Mouse (Mus musculus) limb, embryonic 12.5 days (tissue): ENCODE measurements around the gene Cdk14. TPM values are rescaled to one million over a fixed set of nuclear protein-coding genes. Genes with fewer than 3 reads are reported as not detected.

Experiments
- ATAC-seq: fragments of 200-750 bp; cut with Nextera tagmentation; 2 replicates; pipeline ENCODE4 v1.8.0; 2017; ENCODE audit warnings: low read depth, moderate TSS enrichment; ENCODE audit not compliant: insufficient number of reproducible peaks, insufficient read depth, low FRiP score, low TSS enrichment
- H3K27ac ChIP-seq: fragments of 300-500 bp; sonication (generic); 2 replicates; pipeline ENCODE4 v1.5.1; 2016; ENCODE audit warnings: mild to moderate bottlenecking, moderate library complexity
- H3K27me3 ChIP-seq: fragments of 300-500 bp; sonication (generic); 2 replicates; pipeline ENCODE4 v1.6.1; 2016; ENCODE audit warnings: mild to moderate bottlenecking, moderate library complexity
- H3K36me3 ChIP-seq: fragments of 300-500 bp; sonication (generic); 2 replicates; pipeline ENCODE4 v1.6.1; 2016; ENCODE audit warnings: mild to moderate bottlenecking, moderate library complexity
- H3K4me1 ChIP-seq: fragments of 300-500 bp; sonication (generic); replicated peaks from 2 replicates; pipeline ENCODE4 v1.6.1; 2016
- H3K4me2 ChIP-seq: fragments of 300-500 bp; sonication (generic); 2 replicates; pipeline ENCODE4 v1.6.1; 2016; ENCODE audit warnings: mild to moderate bottlenecking, moderate library complexity
- H3K4me3 ChIP-seq: fragments of 300-500 bp; sonication (generic); replicated peaks from 2 replicates; pipeline ENCODE4 v1.5.1; 2016; ENCODE audit warnings: mild to moderate bottlenecking
- H3K9ac ChIP-seq: fragments of 300-500 bp; sonication (generic); replicated peaks from 2 replicates; pipeline ENCODE4 v1.6.1; 2016; ENCODE audit warnings: mild to moderate bottlenecking, moderate library complexity
- H3K9me3 ChIP-seq: fragments of 300-500 bp; sonication (generic); 2 replicates; pipeline ENCODE4 v1.6.1; 2016; ENCODE audit warnings: mild to moderate bottlenecking, moderate library complexity
- WGBS: fragments of 180-500 bp; shearing (Covaris S2); methylation state at CpG from one replicate; pipeline ENCODE4 v1.1.7; 2016; 5-methylcytosine and 5-hydroxymethylcytosine counted together
- polyA plus RNA-seq: library from polyadenylated mRNA; unstranded; fragments of >200 nt; fragmentation: Nextera tagmentation; extraction: Ambion mirVana; gene quantifications from 2 replicates; pipeline ENCODE4 v1.2.1, GENCODE M21; 2016

Gene Cdk14
- polyA plus RNA-seq, 1 experiment from 2014 or later = 27.6 TPM

- no peaks in the 10 kb centered on the region for H3K9me3 ChIP-seq
- H3K9ac ChIP-seq = no peak overlapping the region
- no peaks in the 10 kb centered on the region for H3K36me3 ChIP-seq
- peak; percentile 67 for ATAC-seq
- peak overlapping the region; percentile 72 for H3K27ac ChIP-seq
- no peaks in the 10 kb centered on the region for H3K27me3 ChIP-seq
- H3K4me1 ChIP-seq = peaks cover 17% of the 10 kb centered on the region
- H3K4me2 ChIP-seq = no peak overlapping the region
- no peak overlapping the region for H3K4me3 ChIP-seq
- WGBS = 9% methylated on average over 13 of the region's 13 CpGs
Observed at GRCm38 (mm10) chr5:4834819-4835480, 585.2 kb downstream of the Cdk14 start.

GRCm38 (mm10) chr5:4833940-4834339 is 586.2 kb downstream of the Cdk14 start:
- Histone ChIP-seq H3K4me1 (peaks cover 17% of the 10 kb centered on the region), H3K27ac (no peak overlapping the region), H3K9me3 (no peaks in the 10 kb centered on the region), H3K4me3 (no peak overlapping the region), H3K27me3 (no peaks in the 10 kb centered on the region), H3K9ac (no peak overlapping the region), H3K4me2 (no peak overlapping the region), H3K36me3 (no peaks in the 10 kb centered on the region)
- ATAC-seq = no peak
- WGBS = 54% methylated on average over 11 of the region's 11 CpGs

- Histone ChIP-seq H3K4me3 (no peak overlapping the region), H3K9me3 (no peaks in the 10 kb centered on the region), H3K4me2 (no peak overlapping the region), H3K27ac (no peak overlapping the region), H3K27me3 (no peaks in the 10 kb centered on the region), H3K9ac (no peak overlapping the region), H3K4me1 (peaks cover 2% of the 10 kb centered on the region), H3K36me3 (no peaks in the 10 kb centered on the region)
- no peak for ATAC-seq
- WGBS = 84% methylated on average over 2 of the region's 2 CpGs
Observed at GRCm38 (mm10) chr5:4826886-4827285, 593.2 kb downstream of the Cdk14 start.

GRCm38 (mm10) chr5:4825951-4826350 is 594.2 kb downstream of the Cdk14 start:
- no peaks in the 10 kb centered on the region for H3K9me3 ChIP-seq
- no peak overlapping the region for H3K27ac ChIP-seq
- H3K4me2 ChIP-seq = no peak overlapping the region
- H3K36me3 ChIP-seq = no peaks in the 10 kb centered on the region
- H3K27me3 ChIP-seq = no peaks in the 10 kb centered on the region
- H3K4me1 ChIP-seq = peaks cover 11% of the 10 kb centered on the region
- no peak for ATAC-seq
- 30% methylated on average over 7 of the region's 7 CpGs for whole genome bisulfite sequencing
- no peak overlapping the region for H3K9ac ChIP-seq
- no peak overlapping the region for H3K4me3 ChIP-seq

GRCm38 (mm10) chr5:4825076-4825475 is 595.0 kb downstream of the Cdk14 start:
- no peak overlapping the region for H3K4me2 ChIP-seq
- ATAC-seq = no peak
- peaks cover 16% of the 10 kb centered on the region for H3K4me1 ChIP-seq
- no peaks in the 10 kb centered on the region for H3K9me3 ChIP-seq
- H3K4me3 ChIP-seq = no peak overlapping the region
- 87% methylated on average over 4 of the region's 4 CpGs for WGBS
- no peak overlapping the region for H3K9ac ChIP-seq
- no peaks in the 10 kb centered on the region for H3K36me3 ChIP-seq
- H3K27me3 ChIP-seq = no peaks in the 10 kb centered on the region
- H3K27ac ChIP-seq = no peak overlapping the region

- Histone ChIP-seq H3K27ac (no peak overlapping the region), H3K4me3 (no peak overlapping the region), H3K4me1 (peaks cover 21% of the 10 kb centered on the region), H3K27me3 (no peaks in the 10 kb centered on the region), H3K36me3 (no peaks in the 10 kb centered on the region), H3K9ac (no peak overlapping the region), H3K9me3 (no peaks in the 10 kb centered on the region), H3K4me2 (no peak overlapping the region)
- no peak for ATAC-seq
- WGBS = 64% methylated on average over 1 of the region's 1 CpGs
Observed at GRCm38 (mm10) chr5:4824171-4824570, 595.9 kb downstream of the Cdk14 start.

GRCm38 (mm10) chr5:4822041-4822440 is 598.1 kb downstream of the Cdk14 start:
- Histone ChIP-seq H3K9ac (no peak overlapping the region), H3K27ac (no peak overlapping the region), H3K27me3 (no peaks in the 10 kb centered on the region), H3K36me3 (no peaks in the 10 kb centered on the region), H3K4me2 (peak overlapping the region; percentile 6; the same call in 1 of the 2 replicates), H3K9me3 (no peaks in the 10 kb centered on the region), H3K4me3 (no peak overlapping the region), H3K4me1 (peaks cover 21% of the 10 kb centered on the region)
- 45% methylated on average over 2 of the region's 2 CpGs for WGBS
- ATAC-seq = no peak

- Histone ChIP-seq H3K27ac (0 out of 2 replicates have a peak overlapping the region, but pooled peaks have one; percentile 0), H3K4me2 (peak overlapping the region; percentile 6), H3K9me3 (no peaks in the 10 kb centered on the region), H3K9ac (no peak overlapping the region), H3K36me3 (no peaks in the 10 kb centered on the region), H3K4me3 (no peak overlapping the region), H3K4me1 (peaks cover 21% of the 10 kb centered on the region), H3K27me3 (no peaks in the 10 kb centered on the region)
- no peak for ATAC-seq
- WGBS = 7% methylated on average over 8 of the region's 8 CpGs
Observed at GRCm38 (mm10) chr5:4821368-4821771, 598.7 kb downstream of the Cdk14 start.

- no peak overlapping the region for H3K4me2 ChIP-seq
- H3K27ac ChIP-seq = no peak overlapping the region
- H3K9ac ChIP-seq = no peak overlapping the region
- no peaks in the 10 kb centered on the region for H3K9me3 ChIP-seq
- no peak overlapping the region for H3K4me3 ChIP-seq
- no peak for ATAC-seq
- 80% methylated on average over 5 of the region's 5 CpGs for WGBS
- no peaks in the 10 kb centered on the region for H3K36me3 ChIP-seq
- H3K4me1 ChIP-seq = peaks cover 26% of the 10 kb centered on the region
- no peaks in the 10 kb centered on the region for H3K27me3 ChIP-seq
Observed at GRCm38 (mm10) chr5:4816981-4817380, 603.1 kb downstream of the Cdk14 start.

GRCm38 (mm10) chr5:4814465-4815204 is 605.5 kb downstream of the Cdk14 start:
- H3K4me1 ChIP-seq = peaks cover 8% of the 10 kb centered on the region
- ATAC-seq = no peak
- no peak overlapping the region for H3K4me2 ChIP-seq
- H3K4me3 ChIP-seq = no peak overlapping the region
- no peak overlapping the region for H3K9ac ChIP-seq
- no peaks in the 10 kb centered on the region for H3K9me3 ChIP-seq
- 82% methylated on average over 7 of the region's 7 CpGs for WGBS
- no peaks in the 10 kb centered on the region for H3K27me3 ChIP-seq
- no peaks in the 10 kb centered on the region for H3K36me3 ChIP-seq
- H3K27ac ChIP-seq = no peak overlapping the region

GRCm38 (mm10) chr5:4813357-4813756 is 606.8 kb downstream of the Cdk14 start:
- Histone ChIP-seq H3K9me3 (no peaks in the 10 kb centered on the region), H3K4me3 (no peak overlapping the region), H3K4me1 (peaks cover 7% of the 10 kb centered on the region), H3K27ac (no peak overlapping the region), H3K9ac (no peak overlapping the region), H3K4me2 (no peak overlapping the region), H3K36me3 (no peaks in the 10 kb centered on the region), H3K27me3 (no peaks in the 10 kb centered on the region)
- ATAC-seq = no peak
- WGBS = 94% methylated on average over 7 of the region's 7 CpGs
